Mouse (Mus musculus) stomach, embryonic 16.5 days (tissue): Measurements from ENCODE around the gene Allc. TPM values are rescaled to one million over a fixed set of nuclear protein-coding genes. Genes with fewer than 3 reads are reported as not detected.

Experiments used
- ATAC-seq: fragments of 200-750 bp; cut with Nextera tagmentation; 2 replicates; pipeline ENCODE4 v1.8.0; 2017; ENCODE audit warnings: moderate number of reproducible peaks, moderate TSS enrichment; ENCODE audit not compliant: insufficient read depth, low FRiP score
- H3K27ac ChIP-seq: fragments of 300-500 bp; sonication (generic); 2 replicates; pipeline ENCODE4 v1.5.1; 2014; ENCODE audit warnings: low read length
- H3K27me3 ChIP-seq: fragments of 300-500 bp; sonication (generic); 2 replicates; pipeline ENCODE4 v1.6.1; 2014; ENCODE audit warnings: low read length, control low read depth, mixed read lengths; ENCODE audit not compliant: control insufficient read depth, insufficient read depth
- H3K36me3 ChIP-seq: fragments of 300-500 bp; sonication (generic); 2 replicates; pipeline ENCODE4 v1.6.1; 2014; ENCODE audit warnings: low read length; ENCODE audit not compliant: control insufficient read depth, insufficient read depth
- H3K4me1 ChIP-seq: fragments of 300-500 bp; sonication (generic); 2 replicates; pipeline ENCODE4 v1.6.1; 2014; ENCODE audit warnings: low read length, control low read depth, mixed read lengths; ENCODE audit not compliant: control insufficient read depth, insufficient read depth
- H3K4me2 ChIP-seq: fragments of 300-500 bp; sonication (generic); 2 replicates; pipeline ENCODE4 v1.6.1; 2014; ENCODE audit warnings: low read depth, low read length, mixed read lengths
- H3K4me3 ChIP-seq: fragments of 300-500 bp; sonication (generic); replicated peaks from 2 replicates; pipeline ENCODE4 v1.5.1; 2014; ENCODE audit warnings: mild to moderate bottlenecking, low read length
- H3K9ac ChIP-seq: fragments of 300-500 bp; sonication (generic); 2 replicates; pipeline ENCODE4 v1.6.1; 2014; ENCODE audit warnings: low read length
- H3K9me3 ChIP-seq: fragments of 300-500 bp; sonication (generic); replicated peaks from 2 replicates; pipeline ENCODE4 v1.6.1; 2016; ENCODE audit warnings: low read length, control low read depth; ENCODE audit not compliant: control insufficient read depth
- WGBS: fragments of 180-500 bp; shearing (Covaris S2); extraction: QIAGEN DNeasy Blood & Tissue Kit; methylation state at CpG from one replicate; pipeline ENCODE4 v1.1.7; 2014; 5-methylcytosine and 5-hydroxymethylcytosine counted together
- polyA plus RNA-seq: library from polyadenylated mRNA; unstranded; fragments of >200 nt; fragmentation: Nextera tagmentation; extraction: Ambion mirVana; gene quantifications from 2 replicates; pipeline ENCODE4 v1.2.1, GENCODE M21; 2015

The Allc gene
- polyA plus RNA-seq, 1 experiment from 2014 or later = not detected

- Histone ChIP-seq H3K36me3 (no peaks in the 10 kb centered on the region), H3K9me3 (no peaks in the 10 kb centered on the region), H3K4me3 (no peak overlapping the region), H3K9ac (no peak overlapping the region), H3K4me1 (no peaks in the 10 kb centered on the region), H3K27me3 (no peaks in the 10 kb centered on the region), H3K4me2 (no peak overlapping the region), H3K27ac (no peak overlapping the region)
- no peak for ATAC-seq
Measured at GRCm38 (mm10) chr12:28596851-28597250, 14.5 kb upstream of the Allc start.

GRCm38 (mm10) chr12:28590428-28590827 lies 8.1 kb upstream of the Allc start:
- ATAC-seq = no peak
- WGBS = 48% methylated on average over 13 of the region's 13 CpGs
- Histone ChIP-seq H3K4me3 (no peak overlapping the region), H3K9me3 (no peaks in the 10 kb centered on the region), H3K27ac (no peak overlapping the region), H3K4me1 (no peaks in the 10 kb centered on the region), H3K27me3 (no peaks in the 10 kb centered on the region), H3K4me2 (no peak overlapping the region), H3K9ac (no peak overlapping the region), H3K36me3 (no peaks in the 10 kb centered on the region)

GRCm38 (mm10) chr12:28589090-28589868 lies 7.0 kb upstream of the Allc start:
- Histone ChIP-seq H3K4me1 (no peaks in the 10 kb centered on the region), H3K9ac (peak overlapping the region; percentile 53), H3K9me3 (no peaks in the 10 kb centered on the region), H3K36me3 (no peaks in the 10 kb centered on the region), H3K27ac (no peak overlapping the region), H3K4me2 (peak overlapping the region; percentile 75), H3K27me3 (no peaks in the 10 kb centered on the region), H3K4me3 (peak overlapping the region; percentile 47)
- ATAC-seq = peak; percentile 84
- WGBS = 8% methylated on average over 24 of the region's 24 CpGs

GRCm38 (mm10) chr12:28587949-28588348 lies 5.6 kb upstream of the Allc start:
- Histone ChIP-seq H3K4me3 (no peak overlapping the region), H3K27me3 (no peaks in the 10 kb centered on the region), H3K4me1 (no peaks in the 10 kb centered on the region), H3K27ac (no peak overlapping the region), H3K36me3 (no peaks in the 10 kb centered on the region), H3K9ac (no peak overlapping the region), H3K4me2 (no peak overlapping the region), H3K9me3 (no peaks in the 10 kb centered on the region)
- ATAC-seq = no peak
- WGBS = 74% methylated on average over 6 of the region's 6 CpGs

- no peak for ATAC-seq
- H3K4me2 ChIP-seq = no peak overlapping the region
- H3K27me3 ChIP-seq = no peaks in the 10 kb centered on the region
- H3K27ac ChIP-seq = no peak overlapping the region
- H3K9ac ChIP-seq = no peak overlapping the region
- no peaks in the 10 kb centered on the region for H3K9me3 ChIP-seq
- H3K36me3 ChIP-seq = no peaks in the 10 kb centered on the region
- 71% methylated on average over 3 of the region's 3 CpGs for WGBS
- H3K4me3 ChIP-seq = no peak overlapping the region
- no peaks in the 10 kb centered on the region for H3K4me1 ChIP-seq
Measured at GRCm38 (mm10) chr12:28584036-28584435, 1.7 kb upstream of the Allc start.

- Histone ChIP-seq H3K4me2 (no peak overlapping the region), H3K4me3 (no peak overlapping the region), H3K27ac (no peak overlapping the region), H3K36me3 (no peaks in the 10 kb centered on the region), H3K9me3 (no peaks in the 10 kb centered on the region), H3K9ac (no peak overlapping the region), H3K4me1 (no peaks in the 10 kb centered on the region), H3K27me3 (no peaks in the 10 kb centered on the region)
- WGBS = 29% methylated on average over 4 of the region's 4 CpGs
- no peak for ATAC-seq
Measured at GRCm38 (mm10) chr12:28579132-28579531, 3.2 kb downstream of the Allc start.

- no peaks in the 10 kb centered on the region for H3K36me3 ChIP-seq
- no peak overlapping the region for H3K27ac ChIP-seq
- no peaks in the 10 kb centered on the region for H3K27me3 ChIP-seq
- H3K4me1 ChIP-seq = no peaks in the 10 kb centered on the region
- H3K9ac ChIP-seq = no peak overlapping the region
- no peak overlapping the region for H3K4me2 ChIP-seq
- H3K4me3 ChIP-seq = no peak overlapping the region
- 84% methylated on average over 3 of the region's 3 CpGs for WGBS
- ATAC-seq = no peak
- H3K9me3 ChIP-seq = no peaks in the 10 kb centered on the region
Measured at GRCm38 (mm10) chr12:28578147-28578546, 4.2 kb downstream of the Allc start.

- H3K4me2 ChIP-seq = no peak overlapping the region
- H3K36me3 ChIP-seq = no peaks in the 10 kb centered on the region
- H3K4me1 ChIP-seq = no peaks in the 10 kb centered on the region
- H3K27me3 ChIP-seq = no peaks in the 10 kb centered on the region
- H3K9ac ChIP-seq = no peak overlapping the region
- no peak overlapping the region for H3K27ac ChIP-seq
- WGBS = 70% methylated on average over 6 of the region's 6 CpGs
- ATAC-seq = no peak
- H3K4me3 ChIP-seq = no peak overlapping the region
- no peaks in the 10 kb centered on the region for H3K9me3 ChIP-seq
Measured at GRCm38 (mm10) chr12:28575366-28576070, 6.8 kb downstream of the Allc start.

- no peak overlapping the region for H3K4me2 ChIP-seq
- no peaks in the 10 kb centered on the region for H3K4me1 ChIP-seq
- H3K27ac ChIP-seq = no peak overlapping the region
- ATAC-seq = no peak
- no peaks in the 10 kb centered on the region for H3K36me3 ChIP-seq
- 75% methylated on average over 2 of the region's 2 CpGs for WGBS
- no peak overlapping the region for H3K9ac ChIP-seq
- no peaks in the 10 kb centered on the region for H3K27me3 ChIP-seq
- H3K4me3 ChIP-seq = no peak overlapping the region
- H3K9me3 ChIP-seq = no peaks in the 10 kb centered on the region
Measured at GRCm38 (mm10) chr12:28572241-28572640, 10.1 kb downstream of the Allc start.
